Mouse (Mus musculus): ENCODE data around the gene Tbxas1.
A peak's percentile ranks its signal among the peaks of the same experiment; 100 is the strongest.

The Tbxas1 gene

DNA sequence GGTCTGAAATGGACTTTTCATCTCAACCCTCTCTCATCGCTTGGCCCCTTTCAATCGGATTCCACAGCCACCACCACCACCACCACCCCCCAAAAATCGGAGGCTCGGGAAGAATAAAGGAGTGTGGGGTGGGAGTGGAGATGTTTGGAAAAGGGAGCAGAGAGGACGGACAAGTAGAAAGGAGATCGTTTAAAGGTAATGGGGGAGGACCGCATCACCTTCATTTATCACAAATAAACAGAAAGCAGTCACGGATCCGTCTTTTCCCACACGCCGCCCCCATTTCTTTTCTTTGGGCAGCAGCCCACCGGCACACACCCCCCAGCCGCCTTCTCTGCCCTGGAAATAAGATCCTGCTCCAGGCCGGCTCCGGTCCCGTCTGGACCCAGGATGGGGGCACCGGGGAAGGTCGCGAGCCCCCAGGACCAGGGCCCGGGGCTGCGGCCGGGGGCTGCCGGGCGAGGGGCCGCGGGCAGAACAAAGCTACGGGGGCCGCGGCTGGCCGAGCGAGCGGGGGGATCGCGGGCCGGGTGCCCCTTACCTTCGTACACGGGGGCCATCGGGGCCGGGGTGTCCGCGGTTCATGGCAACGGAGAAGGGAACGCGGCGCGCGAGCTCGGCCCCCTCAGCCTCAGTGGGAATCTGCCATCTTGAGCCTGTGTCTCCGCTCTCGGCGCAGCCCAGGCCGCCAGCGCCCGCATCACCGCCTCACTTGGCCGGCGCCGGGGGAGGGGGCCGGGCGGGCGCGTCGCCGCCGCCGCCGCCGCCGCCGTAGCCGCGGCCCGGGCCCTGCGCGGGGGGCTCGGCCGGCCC lies at the start of gene Tbxas1:
Tbxas1 (plus strand) TSS at position 147 of the 813 bp plus-strand sequence.
- no peak for DNase-seq (ENCODE audit: low read depth, low spot score)

GRCm38 (mm10) chr6:38825886-38826285 lies 49.3 kb upstream of the Tbxas1 start:
- no peak for DNase-seq (ENCODE audit: low read depth, low spot score)

DNA sequence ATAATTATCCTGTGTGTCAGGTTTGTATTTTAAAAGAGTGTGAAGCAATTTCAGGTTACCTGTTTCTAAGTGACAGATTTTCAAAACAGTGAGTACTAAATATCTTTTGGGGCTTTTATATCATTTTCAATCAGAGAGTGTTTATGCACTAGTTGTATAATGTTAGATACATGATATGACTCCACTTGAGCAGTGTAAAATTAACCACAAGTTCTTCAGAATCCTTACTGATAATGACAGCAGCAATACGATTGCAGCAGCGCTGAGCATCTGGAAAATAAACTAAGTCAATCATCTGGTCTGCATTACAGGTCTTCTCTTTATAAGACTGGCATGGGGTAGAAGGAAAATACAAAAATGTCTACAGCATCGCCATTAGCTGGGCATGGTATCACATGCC lies 48.3 kb upstream of the Tbxas1 start:
- no peak for DNase-seq (ENCODE audit: low read depth, low spot score)

GRCm38 (mm10) chr6:38827435-38827834 lies 47.8 kb upstream of the Tbxas1 start:
- no peak for DNase-seq (ENCODE audit: low read depth, low spot score)

DNA sequence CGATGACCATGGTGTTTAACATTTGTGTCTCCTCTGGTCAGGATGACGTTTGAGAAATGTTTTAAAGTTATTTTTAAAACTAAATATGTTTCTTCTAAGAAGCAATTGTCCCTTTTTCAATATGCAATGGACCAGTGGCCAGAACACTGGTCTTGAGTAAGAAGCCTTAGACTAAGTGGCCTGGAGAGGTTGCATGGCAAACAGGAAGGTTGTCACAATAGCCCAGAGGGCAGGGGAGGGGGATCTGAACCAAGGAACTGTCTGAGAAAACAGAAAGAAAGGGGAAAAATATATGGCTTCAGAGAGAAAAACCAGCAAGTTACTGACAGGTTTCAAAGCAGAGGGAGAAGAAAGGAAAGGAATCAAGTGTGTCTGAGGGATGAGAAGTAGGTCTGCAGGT lies 47.0 kb upstream of the Tbxas1 start:
- DNase-seq (ENCODE audit: low read depth, low spot score): no peak

- no peak for DNase-seq (ENCODE audit: low read depth, low spot score)
These were observed 45.8 kb upstream of the Tbxas1 start for GRCm38 (mm10) chr6:38829452-38829851.

DNA sequence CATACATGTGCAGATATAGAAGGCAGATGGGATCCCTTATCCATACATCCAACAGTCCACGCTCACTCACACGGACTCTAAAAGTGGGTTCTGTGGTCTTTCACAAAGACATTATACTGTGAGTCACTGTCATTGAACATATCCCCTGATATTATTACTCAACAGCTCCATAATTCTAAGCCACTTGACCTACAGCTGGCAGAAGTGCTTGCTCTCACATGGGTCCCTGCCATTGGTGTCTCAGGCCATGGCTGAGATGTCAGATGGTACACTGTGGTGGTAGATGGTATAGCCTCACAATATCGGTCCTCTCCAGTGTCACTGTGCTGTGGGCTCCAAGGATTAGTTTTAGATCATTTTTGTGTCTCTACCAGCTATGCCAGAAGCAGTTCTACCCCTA lies 41.5 kb upstream of the Tbxas1 start:
- DNase-seq (ENCODE audit: low read depth, low spot score): no peak

GRCm38 (mm10) chr6:38834727-38835126 lies 40.5 kb upstream of the Tbxas1 start:
- no peak for DNase-seq (ENCODE audit: low read depth, low spot score)

GRCm38 (mm10) chr6:38835217-38835616 lies 40.0 kb upstream of the Tbxas1 start:
- DNase-seq (ENCODE audit: low read depth, low spot score): no peak

DNA sequence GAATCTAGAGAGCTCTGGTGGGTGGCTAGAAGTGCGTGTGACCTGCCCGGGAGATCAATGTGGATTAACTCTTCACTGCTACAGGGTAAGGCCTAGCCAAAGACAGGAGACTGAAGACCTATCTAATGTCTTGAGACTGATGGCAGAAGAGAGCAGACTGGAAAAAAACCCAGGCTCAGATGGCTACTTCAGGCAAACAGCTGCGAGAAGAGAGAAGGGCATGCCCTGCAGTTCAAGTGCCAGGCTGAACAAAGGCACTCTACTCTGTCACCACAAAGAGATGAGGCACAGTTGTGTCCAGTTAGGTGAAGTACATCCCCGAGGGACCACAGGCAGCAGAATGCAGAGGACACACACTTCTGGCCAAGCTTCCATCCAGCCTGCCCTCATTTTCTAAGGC lies 37.1 kb upstream of the Tbxas1 start:
- DNase-seq (ENCODE audit: low read depth, low spot score): no peak

GRCm38 (mm10) chr6:38839891-38840290 lies 35.3 kb upstream of the Tbxas1 start:
- no peak for DNase-seq (ENCODE audit: low read depth, low spot score)

DNA sequence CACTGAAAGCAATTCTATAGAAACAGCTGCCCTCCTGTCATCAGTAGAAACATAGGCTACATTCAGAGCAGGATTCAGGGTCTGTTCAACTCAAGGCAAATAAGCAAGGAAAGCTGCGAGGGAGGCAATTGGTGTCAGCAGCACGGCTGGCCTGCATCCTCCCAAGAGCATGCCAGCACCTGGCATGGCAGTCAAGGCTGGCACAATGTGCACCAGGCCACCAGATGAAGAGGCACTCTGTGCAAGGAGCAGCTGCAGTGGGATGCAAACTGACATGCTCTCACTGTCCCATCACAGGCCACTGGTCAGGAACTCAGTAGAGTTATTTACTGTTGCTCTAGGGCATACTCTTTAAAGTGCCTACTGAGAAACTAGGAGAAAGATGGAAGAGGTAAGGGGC lies 34.8 kb upstream of the Tbxas1 start:
- DNase-seq (ENCODE audit: low read depth, low spot score): peak; percentile 31

DNA sequence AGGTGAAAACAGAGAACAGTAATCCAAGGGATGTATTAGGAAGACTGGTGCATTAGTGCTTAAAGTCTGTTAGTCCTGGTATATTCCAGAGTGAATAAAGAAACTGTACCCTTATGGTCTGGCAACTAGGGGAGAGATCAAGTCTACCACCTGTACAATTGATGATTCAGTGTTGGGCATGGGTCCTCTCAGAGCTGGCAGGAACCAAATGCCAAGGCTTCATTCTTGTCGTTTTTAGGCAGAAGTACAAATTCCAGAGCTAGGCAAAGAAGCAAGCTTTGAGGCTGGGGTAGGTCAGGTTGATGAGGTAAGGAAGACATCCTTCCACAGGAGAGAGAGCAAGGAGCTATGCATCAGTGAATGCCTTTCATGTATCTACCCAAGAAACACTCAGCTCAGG lies 34.4 kb upstream of the Tbxas1 start:
- DNase-seq (ENCODE audit: low read depth, low spot score): no peak

DNA sequence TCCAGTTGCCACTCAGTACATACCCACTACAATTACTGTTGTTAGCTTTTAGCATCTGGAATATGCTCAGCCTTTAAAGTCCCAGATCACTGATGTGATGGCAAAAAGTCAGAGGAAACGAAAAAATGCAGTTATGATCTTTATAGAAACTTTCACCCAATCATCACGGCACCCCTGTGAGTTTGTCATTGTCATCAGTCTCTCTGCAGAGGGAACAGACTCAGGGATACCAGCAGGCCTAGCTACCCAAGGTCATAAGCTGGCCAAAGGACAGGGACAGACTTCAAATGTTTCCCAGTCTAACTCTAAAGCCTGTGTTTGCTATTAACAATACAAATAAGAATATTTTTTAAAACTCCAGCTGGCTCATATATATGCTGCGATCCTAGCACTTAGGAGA lies 33.7 kb upstream of the Tbxas1 start:
- DNase-seq (ENCODE audit: low read depth, low spot score): no peak

DNA sequence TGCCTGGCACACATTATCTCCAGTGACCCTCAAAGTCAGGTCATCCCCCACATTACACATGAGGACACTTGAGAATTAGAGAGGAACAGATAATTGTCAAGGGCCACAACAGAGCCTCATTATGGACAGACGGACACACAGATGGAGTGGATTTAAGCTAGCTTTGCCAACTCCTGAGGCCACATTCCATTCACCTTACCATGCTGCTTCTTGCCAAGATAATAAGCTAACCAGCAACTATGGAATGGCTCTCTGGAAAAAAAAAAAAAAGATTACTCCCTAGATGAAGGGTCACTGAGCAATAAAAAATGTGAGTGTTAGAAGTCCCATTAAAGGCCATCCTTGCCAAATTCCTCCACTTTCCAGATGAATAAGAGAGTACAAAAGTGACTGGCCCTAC lies 30.1 kb upstream of the Tbxas1 start:
- no peak for DNase-seq (ENCODE audit: low read depth, low spot score)

- no peak for DNase-seq (ENCODE audit: low read depth, low spot score)
These were observed 29.3 kb upstream of the Tbxas1 start for GRCm38 (mm10) chr6:38845876-38846275.

DNA sequence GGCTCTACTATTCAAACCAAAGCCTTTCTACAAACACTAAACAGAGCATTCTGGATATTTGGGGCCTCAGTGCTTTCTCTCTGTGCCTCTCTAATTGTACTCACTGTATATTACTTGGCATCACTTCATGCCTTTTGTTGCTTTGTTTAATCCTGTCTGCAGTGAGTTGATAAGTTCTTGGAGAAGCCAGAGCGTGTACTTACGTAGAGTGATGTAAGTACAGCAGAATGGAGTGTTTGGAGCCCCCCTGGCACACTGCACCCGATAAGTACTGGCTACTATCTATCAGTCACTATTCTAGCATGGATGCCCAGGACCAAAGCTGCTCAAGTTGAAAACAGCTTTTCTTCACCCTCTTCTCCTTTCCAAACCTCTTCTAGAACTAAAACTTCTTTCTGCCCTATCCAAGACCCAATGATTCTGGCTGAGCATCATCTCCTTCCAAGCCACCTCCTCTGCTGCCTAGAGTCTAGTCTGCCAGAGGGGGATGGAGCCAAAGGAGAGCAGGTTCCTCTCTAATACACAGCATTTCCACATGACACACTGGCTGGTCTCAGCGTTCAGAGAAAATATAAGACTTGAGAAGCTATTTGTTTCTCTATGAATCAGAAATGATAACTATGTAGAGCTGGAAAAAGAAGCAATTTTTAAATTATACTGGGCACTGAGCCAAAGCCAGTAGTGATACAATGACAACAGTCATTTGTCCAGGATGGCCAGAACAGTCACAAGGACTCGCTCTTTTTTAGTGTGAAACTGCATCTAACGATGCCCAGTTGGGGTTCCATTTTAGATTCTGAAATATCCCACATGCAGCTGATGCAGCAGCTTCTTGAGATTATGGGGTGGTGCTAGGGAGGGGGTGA lies 28.6 kb upstream of the Tbxas1 start:
- DNase-seq (ENCODE audit: low read depth, low spot score): peak; percentile 13

- DNase-seq (ENCODE audit: low read depth, low spot score): no peak
These were observed 27.8 kb upstream of the Tbxas1 start for GRCm38 (mm10) chr6:38847447-38847846.

DNA sequence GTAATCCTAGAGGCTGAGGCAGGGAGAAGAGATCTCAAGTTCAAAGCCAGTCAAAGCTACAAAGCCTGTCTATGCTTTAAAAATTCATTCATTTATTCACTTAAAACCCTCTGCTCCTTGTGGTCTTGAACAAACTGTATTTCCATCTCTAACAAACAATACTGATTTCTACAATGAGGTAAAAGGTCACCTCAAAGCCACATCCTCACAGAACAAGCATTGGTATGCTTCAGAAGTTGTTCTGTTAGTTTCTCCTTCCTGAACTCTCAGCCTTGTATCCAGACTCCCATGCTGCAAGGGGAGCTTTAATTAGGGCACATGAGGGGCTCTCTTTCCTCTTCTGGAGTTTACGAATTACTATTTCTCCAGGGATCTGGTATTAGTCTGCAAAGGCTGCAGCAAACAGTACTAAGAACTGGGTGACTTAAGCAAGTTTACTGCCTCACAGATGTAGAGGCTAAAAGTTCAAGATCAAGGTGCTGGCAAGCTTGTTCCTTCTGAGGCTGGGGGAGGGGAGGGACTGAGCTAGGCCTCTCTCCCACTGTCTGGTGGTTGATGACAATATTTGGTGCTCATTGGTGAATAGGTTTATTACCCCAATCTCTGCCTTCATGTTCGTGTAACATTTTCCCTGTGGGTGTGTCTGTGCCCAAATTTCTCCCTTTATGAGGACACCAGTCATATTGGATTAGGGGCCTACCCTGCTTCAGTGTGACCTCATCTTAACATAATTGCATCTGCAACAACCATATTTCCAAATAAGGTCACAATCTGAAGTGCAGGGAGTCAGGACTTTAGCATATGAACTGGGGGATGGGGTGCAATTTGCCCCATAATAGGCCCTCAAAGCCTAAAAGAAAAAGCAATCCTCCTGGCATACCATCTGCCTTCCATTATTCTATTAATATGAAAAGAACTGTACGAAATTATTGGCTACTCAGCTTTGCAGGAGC lies 27.0 kb upstream of the Tbxas1 start:
- no peak for DNase-seq (ENCODE audit: low read depth, low spot score)

DNA sequence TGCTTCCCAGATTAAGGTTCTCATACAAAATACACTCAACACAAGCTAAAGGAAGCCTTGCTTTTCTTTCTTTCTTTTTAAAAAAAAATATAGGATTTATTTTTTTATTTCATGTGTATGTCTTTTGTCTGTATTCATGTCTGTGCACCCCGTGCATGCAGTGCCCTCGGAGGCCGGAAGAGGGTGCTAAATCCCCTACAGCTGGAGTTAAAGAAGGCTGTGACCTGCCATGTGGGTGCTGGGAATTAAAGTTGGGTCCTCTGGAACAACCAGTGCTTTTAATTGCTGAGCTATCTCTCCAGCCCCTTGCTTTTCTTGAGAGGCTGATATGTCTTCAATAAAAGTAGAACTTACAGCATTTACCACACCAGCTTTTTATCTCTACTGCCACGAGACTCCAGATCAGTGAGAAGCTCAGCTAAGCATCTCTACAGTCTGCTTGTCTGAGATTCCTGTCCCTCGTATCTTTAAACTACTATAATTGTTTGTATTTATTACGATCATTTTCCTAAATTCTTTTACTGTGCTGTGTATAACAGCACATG lies 24.4 kb upstream of the Tbxas1 start:
- DNase-seq (ENCODE audit: low read depth, low spot score): no peak

DNA sequence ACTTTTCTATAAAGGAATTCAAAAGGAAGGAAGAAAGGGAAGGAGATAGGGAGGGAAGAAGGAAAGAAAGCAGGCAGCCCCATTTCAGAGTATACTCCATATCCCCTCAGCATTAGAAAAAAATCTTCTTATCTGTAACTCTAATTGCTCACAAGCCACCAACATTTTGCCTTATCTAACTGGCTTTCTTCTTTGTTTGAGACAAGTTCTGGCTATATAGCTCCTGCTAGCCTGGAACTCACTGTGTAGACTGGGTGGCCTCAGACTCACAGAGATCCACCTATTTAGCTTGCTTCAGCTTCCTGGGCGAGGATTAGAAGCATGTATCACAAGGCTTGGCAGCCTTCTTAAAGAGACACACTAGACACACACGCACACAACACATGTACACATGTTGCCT lies 23.5 kb upstream of the Tbxas1 start:
- DNase-seq (ENCODE audit: low read depth, low spot score): no peak

Data from telencephalon, adult 2 months (tissue).